Mouse (Mus musculus): ENCODE measurements around the gene Ren1. TPM values are rescaled to one million over a fixed set of nuclear protein-coding genes. Genes with fewer than 3 reads are reported as not detected.

The Ren1 gene
- polyA plus RNA-seq, 1 experiment from 2014 or later: 0.43 TPM

GRCm38 (mm10) chr1:133404005-133404404 lies 53.7 kb downstream of the Ren1 start:
- H3K27ac ChIP-seq: no peak overlapping the region
- H3K36me3 ChIP-seq: no peaks in the 10 kb centered on the region
- H3K4me1 ChIP-seq: peaks cover 10% of the 10 kb centered on the region
- 91% methylated on average over 4 of the region's 4 CpGs for WGBS
- H3K4me2 ChIP-seq (replicated peaks): no peak overlapping the region
- H3K27me3 ChIP-seq: no peaks in the 10 kb centered on the region
- H3K4me3 ChIP-seq: no peak overlapping the region
- H3K9ac ChIP-seq: no peak overlapping the region
- H3K9me3 ChIP-seq: no peaks in the 10 kb centered on the region
- no peak for ATAC-seq (ENCODE audit: low FRiP score, low read depth)

- H3K4me2 ChIP-seq (replicated peaks): no peak overlapping the region
- ATAC-seq (ENCODE audit: low FRiP score, low read depth): no peak
- no peaks in the 10 kb centered on the region for H3K9me3 ChIP-seq
- H3K4me3 ChIP-seq: no peak overlapping the region
- no peak overlapping the region for H3K27ac ChIP-seq
- no peaks in the 10 kb centered on the region for H3K36me3 ChIP-seq
- WGBS: 83% methylated on average over 7 of the region's 7 CpGs
- peaks cover 19% of the 10 kb centered on the region for H3K4me1 ChIP-seq
- no peak overlapping the region for H3K9ac ChIP-seq
- H3K27me3 ChIP-seq: no peaks in the 10 kb centered on the region
Measured at GRCm38 (mm10) chr1:133406614-133407013, 56.3 kb downstream of the Ren1 start.

GRCm38 (mm10) chr1:133407436-133407835 lies 57.1 kb downstream of the Ren1 start:
- no peak overlapping the region for H3K27ac ChIP-seq
- H3K27me3 ChIP-seq: no peaks in the 10 kb centered on the region
- no peaks in the 10 kb centered on the region for H3K9me3 ChIP-seq
- no peak overlapping the region for H3K4me3 ChIP-seq
- no peak overlapping the region for H3K9ac ChIP-seq
- H3K4me1 ChIP-seq: peaks cover 19% of the 10 kb centered on the region
- no peak overlapping the region for H3K4me2 ChIP-seq (replicated peaks)
- ATAC-seq (ENCODE audit: low FRiP score, low read depth): no peak
- WGBS: 71% methylated on average over 6 of the region's 6 CpGs
- no peaks in the 10 kb centered on the region for H3K36me3 ChIP-seq

GRCm38 (mm10) chr1:133408321-133408720 lies 58.0 kb downstream of the Ren1 start:
- Histone ChIP-seq H3K9me3 (no peaks in the 10 kb centered on the region), H3K27ac (no peak overlapping the region), H3K9ac (0 out of 2 replicates have a peak overlapping the region, but pooled peaks have one; percentile 31), H3K36me3 (no peaks in the 10 kb centered on the region), H3K4me2 (replicated peaks) (no peak overlapping the region), H3K4me3 (no peak overlapping the region), H3K4me1 (peaks cover 24% of the 10 kb centered on the region), H3K27me3 (no peaks in the 10 kb centered on the region)
- ATAC-seq (ENCODE audit: low FRiP score, low read depth): no peak
- 34% methylated on average over 9 of the region's 9 CpGs for WGBS

GRCm38 (mm10) chr1:133408880-133409516 lies 58.7 kb downstream of the Ren1 start:
- H3K4me3 ChIP-seq: no peak overlapping the region
- no peaks in the 10 kb centered on the region for H3K9me3 ChIP-seq
- no peak overlapping the region for H3K9ac ChIP-seq
- ATAC-seq (ENCODE audit: low FRiP score, low read depth): no peak
- WGBS: 14% methylated on average over 6 of the region's 6 CpGs
- no peak overlapping the region for H3K4me2 ChIP-seq (replicated peaks)
- H3K27ac ChIP-seq: no peak overlapping the region
- H3K4me1 ChIP-seq: peaks cover 24% of the 10 kb centered on the region
- H3K27me3 ChIP-seq: no peaks in the 10 kb centered on the region
- H3K36me3 ChIP-seq: no peaks in the 10 kb centered on the region

- Histone ChIP-seq H3K9ac (no peak overlapping the region), H3K4me2 (replicated peaks) (no peak overlapping the region), H3K27me3 (no peaks in the 10 kb centered on the region), H3K4me1 (peaks cover 24% of the 10 kb centered on the region), H3K36me3 (no peaks in the 10 kb centered on the region), H3K4me3 (no peak overlapping the region), H3K9me3 (no peaks in the 10 kb centered on the region), H3K27ac (no peak overlapping the region)
- no peak for ATAC-seq (ENCODE audit: low FRiP score, low read depth)
- WGBS: 62% methylated on average over 9 of the region's 9 CpGs
Measured at GRCm38 (mm10) chr1:133409786-133410185, 59.5 kb downstream of the Ren1 start.

Other genes starting within 250 kb of the Ren1 start
- gene Ppp1r15b, start 219.4 kb upstream of the Ren1 start, polyA plus RNA-seq (2015; fragmentation: Nextera tagmentation; extraction: Ambion mirVana): 31.9 and 35.9 TPM in 2 replicates
- 1.7 and 2.6 TPM in 2 replicates for gene Plekha6, start 186.3 kb upstream of the Ren1 start, polyA plus RNA-seq (2015; fragmentation: Nextera tagmentation; extraction: Ambion mirVana)
- not detected in 2 replicates for gene Golt1a, start 40.7 kb upstream of the Ren1 start, polyA plus RNA-seq (2015; fragmentation: Nextera tagmentation; extraction: Ambion mirVana)
- not detected in 2 replicates for gene Kiss1, start 28.6 kb upstream of the Ren1 start, polyA plus RNA-seq (2015; fragmentation: Nextera tagmentation; extraction: Ambion mirVana)
- 1.4 and 1.7 TPM in 2 replicates for gene Etnk2, start 13.1 kb downstream of the Ren1 start, polyA plus RNA-seq (2015; fragmentation: Nextera tagmentation; extraction: Ambion mirVana)
- gene Sox13, start 73.9 kb downstream of the Ren1 start, polyA plus RNA-seq (2015; fragmentation: Nextera tagmentation; extraction: Ambion mirVana): 3.9 and 4.6 TPM in 2 replicates